Mouse (Mus musculus): ENCODE results near the gene 2510002D24Rik.
"Not testable (repeated sequence)": the region's sequence is repeated elsewhere in the genome, so short reads cannot be mapped to it uniquely, and the experiment has no call there.

Gene 2510002D24Rik

DNA sequence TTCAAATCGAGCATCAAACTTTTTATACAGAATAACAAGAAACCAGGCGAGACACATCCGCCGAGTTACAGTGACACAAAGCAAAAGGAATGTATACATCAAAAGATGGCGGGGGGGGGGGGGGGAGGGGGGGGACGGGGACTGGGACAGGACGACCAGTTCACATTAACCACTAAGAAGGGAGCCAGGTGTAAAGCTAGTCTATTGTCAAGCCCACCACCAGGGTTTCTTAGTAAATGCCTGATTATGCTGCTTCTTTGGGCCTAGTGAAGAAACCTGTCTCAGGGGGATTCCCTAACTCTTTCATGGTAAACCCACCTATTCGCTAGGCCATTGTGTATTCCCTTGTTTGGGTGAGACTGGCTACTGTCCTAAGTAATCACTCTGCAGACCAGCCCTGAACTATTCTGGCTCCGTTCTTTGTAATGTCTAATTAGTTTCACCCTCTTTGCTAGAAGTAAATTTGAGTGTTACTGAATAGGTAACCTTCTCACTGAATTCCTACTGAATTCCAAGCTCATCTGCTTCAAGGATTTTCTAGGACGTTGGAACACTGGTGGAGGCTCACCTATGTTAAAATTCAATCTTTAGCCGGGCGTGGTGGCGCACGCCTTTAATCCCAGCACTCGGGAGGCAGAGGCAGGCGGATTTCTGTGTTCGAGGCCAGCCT, 13.3 kb downstream of the 2510002D24Rik start:
- not testable (repeated sequence) for DNase-seq (ENCODE audit: low spot score in 2 of 2)

DNA sequence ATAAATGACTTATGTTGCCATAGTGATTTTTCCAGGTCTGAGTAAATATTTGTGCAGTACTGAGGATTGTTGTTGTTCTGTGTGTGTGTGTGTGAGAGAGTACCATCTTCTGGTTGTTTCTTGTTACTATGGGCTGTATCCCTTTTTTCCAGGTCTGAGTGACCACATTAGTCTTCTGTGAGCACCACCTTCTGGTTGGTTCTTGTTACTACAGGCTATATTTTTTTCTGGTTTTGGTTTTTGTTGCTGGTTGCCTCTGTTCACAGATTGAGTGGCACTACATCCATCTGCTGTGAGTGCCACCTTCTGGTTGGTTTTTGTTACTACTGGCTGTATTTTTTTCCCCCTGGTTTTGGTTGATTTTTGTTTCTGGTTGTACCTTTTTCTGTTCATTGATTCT, 22.2 kb downstream of the 2510002D24Rik start:
- DNase-seq (ENCODE audit: low spot score in 2 of 2) = peak; percentile 5 to 43

DNA sequence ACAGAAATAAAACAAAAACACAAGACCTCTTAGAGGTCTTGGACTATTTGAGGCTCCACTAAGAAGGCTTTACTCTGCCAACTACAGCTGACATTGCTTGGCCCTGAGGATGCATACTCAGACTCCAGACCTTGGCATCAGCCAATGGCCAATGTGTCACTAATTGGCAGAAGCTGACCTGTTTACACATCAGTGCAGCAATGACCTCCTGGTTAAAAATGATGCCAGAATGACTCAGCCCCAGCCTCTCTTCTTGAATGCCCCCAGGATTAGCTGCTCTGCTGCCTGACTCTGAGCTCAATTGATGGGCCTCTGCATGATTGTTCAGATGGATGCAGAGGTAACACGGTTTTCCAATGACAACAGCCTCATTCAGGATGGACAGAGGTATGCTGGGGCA, 23.8 kb downstream of the 2510002D24Rik start:
- no peak for DNase-seq (ENCODE audit: low spot score in 2 of 2)

DNA sequence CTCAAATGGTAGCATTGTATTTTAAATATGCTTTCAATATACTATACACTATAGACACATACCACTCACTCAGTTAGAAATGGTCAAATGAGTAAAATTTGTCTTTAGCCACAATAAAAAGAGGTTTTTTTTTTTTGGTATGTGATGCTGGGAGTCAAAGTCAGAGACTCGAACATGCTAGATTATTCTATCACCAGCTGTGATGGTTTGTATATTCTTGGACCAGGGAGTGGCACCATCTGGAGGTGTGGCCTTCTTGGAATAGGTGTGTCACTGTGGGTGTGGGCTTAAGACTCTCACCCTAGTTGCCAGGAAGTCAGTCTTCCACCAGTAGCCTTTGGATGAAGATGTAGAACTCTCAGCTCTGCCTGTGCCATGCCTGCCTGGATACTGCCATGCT, 34.1 kb downstream of the 2510002D24Rik start:
- not testable (repeated sequence) for DNase-seq (ENCODE audit: low spot score in 2 of 2)

DNA sequence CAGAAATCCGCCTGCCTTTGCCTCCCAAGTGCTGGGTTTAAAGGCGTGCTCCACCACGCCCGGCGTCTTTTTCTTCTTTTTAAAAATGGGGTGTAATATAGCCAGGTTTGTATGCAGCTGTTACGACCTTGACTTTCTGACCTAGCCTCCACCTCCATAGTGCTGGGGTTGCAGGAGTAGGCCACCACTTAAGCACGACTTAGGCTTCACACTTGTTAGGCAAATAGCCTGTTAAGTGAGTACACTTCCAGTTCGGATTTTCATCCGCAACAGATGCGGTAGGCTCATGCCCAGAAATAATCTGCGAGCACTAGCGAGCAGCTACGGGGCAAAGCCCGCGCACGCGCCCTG, 39.7 kb downstream of the 2510002D24Rik start:
- no peak for DNase-seq (ENCODE audit: low spot score in 2 of 2)

DNA sequence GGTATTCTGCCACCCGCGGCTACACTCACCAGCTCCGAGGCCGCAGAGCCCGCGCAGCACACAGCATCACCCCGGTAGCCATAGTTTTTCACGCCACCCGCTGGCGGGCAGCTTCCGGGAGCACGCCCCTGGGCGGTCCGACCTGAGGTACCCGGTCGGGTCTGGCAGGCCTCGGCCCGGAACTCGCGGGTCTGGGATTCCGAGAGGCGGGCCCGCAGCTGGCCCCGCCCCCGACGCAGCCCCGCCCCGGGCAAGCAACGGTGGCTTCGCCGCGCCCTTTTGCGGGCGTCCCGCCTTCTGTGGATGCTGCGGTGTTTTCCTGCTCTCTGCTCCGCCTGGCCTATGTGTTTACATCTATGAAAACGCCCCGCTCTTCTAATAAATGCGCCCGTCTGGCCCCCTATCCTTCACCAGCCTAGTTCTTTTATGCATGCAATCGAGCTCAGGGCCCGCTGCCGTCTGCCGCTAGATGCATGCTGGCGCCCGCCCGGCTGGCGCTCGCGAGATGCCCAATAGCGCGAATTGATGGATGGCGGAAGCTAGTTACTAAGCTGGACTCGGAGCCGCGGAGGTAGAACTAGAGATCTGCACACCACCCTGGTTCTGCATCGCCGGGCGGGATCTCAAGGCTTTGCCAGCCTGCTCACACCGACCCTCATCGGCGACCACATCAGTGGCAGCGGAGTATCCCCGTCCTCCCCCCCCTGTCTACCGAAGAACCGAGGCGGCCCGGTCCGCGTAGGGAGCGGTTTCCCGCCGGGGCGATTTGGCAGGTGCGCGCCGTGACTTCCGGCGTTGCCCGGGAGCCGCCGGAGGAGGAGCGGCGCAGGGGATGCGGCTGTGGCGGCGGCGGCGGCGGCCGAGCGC, 40.3 kb downstream of the 2510002D24Rik start, which contains the start of the genes Mrpl40 and Hira:
Gene Mrpl40 (minus strand): TSS at position 421 of the 867 bp plus-strand sequence.
Gene Hira (plus strand): TSS at position 596 of the 867 bp plus-strand sequence.
- peak; percentile 96 for DNase-seq (ENCODE audit: low spot score in 2 of 2)

DNA sequence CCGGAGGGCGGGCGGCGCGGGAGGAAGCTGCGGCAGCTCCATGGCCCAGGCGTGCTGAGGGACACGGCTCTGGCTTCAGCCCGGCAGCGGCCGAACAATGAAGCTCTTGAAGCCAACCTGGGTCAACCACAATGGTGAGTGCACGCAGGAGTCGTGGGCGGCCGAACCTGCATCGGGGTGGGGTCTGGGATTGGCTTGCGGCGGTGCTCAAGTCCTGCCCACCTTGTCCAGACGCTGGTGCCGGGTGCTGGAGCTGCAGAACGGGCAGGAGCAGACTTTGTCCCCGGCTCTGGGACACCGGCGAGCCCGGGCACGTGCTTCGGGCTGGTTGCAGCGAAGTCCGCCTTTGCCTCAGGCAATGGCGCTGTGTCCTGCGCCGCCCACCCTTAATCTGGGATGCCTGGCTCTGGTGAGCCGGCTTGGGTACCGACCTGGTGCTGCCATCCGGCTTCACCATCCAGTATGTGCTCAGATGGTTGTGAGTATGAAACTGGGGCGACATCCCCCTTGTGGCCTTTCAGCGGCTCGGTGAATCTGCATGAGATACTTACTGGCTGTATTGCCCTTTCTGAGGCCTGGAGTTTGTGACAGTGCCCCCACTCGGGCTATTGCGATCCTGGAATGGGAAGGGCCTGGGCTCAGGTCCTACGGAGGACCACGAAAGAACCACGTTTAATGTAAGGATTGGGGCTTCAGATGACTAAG, 41.2 kb downstream of the 2510002D24Rik start:
- peak; percentile 57 to 58 for DNase-seq (ENCODE audit: low spot score in 2 of 2)

DNA sequence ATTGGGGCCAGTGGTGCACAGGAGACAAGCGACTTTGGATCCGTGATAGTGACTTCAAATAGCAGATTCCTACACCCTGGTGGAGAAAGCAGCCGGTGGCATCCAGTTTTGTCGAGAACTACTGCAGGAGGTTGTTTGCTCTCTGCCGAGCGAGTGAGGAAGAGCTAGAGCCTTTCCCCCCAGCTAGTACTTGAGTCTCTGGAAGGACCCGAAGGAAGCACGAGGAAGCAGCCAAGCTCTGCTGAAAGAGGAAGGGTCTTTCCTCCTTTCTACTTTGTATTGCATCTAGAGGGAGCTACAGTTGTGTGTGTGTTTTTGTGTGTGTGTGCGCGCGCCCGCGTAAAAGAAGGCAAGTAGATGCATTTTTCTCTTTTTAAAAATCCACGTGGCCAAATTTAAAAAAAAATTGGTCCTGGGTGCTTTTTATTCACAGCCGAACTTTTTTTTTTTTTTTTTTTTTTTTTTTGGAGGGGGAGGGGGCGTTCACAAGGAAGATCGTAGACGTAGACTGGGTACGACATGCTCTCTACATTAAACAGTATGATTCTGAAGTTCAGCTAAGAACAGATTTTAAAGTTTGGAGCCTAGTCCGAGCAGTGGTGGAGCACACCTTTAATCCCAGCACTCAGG, 41.8 kb downstream of the 2510002D24Rik start:
- DNase-seq (ENCODE audit: low spot score in 2 of 2) = no peak

DNA sequence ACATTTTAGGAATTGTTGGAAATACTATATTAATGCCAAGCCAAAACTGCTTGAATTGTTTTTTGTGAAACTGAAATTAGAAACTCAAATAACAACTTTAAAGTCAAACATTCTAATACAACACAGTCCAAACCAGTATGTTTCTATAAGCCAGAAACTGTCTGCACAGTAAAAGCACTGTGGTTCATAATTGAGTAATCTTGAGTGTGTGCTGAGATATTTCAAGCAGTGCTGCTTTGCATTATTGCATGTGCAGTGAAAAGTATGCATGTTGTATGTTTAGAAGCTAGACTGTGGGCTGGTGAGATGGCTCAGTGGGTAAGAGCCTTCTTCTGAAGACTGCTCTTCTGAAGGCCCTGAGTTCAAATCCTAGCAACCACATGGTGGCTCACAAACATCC, 47.7 kb downstream of the 2510002D24Rik start:
- no peak for DNase-seq (ENCODE audit: low spot score in 2 of 2)
